Mouse (Mus musculus) lung, postnatal 0 days (tissue): ENCODE measurements around the gene Use1.

Experiments
- CTCF ChIP-seq: IDR thresholded peaks from 2 replicates; pipeline ENCODE4 v1.5.1; 2016; ENCODE audit warnings: antibody characterized with exemption, mild to moderate bottlenecking
- EP300 ChIP-seq: IDR thresholded peaks from 2 replicates; pipeline ENCODE4 v1.6.1; 2016; ENCODE audit warnings: antibody characterized with exemption, mild to moderate bottlenecking, control low read depth

- no peak for TF ChIP-seq CTCF
- TF ChIP-seq EP300: no peak
Observed at GRCm38 (mm10) chr8:71404951-71405351, 38.3 kb downstream of the Use1 start.
